Comparison of ENCODE assay signal across 8 mouse cellular contexts in genomic region chr7:128779305-128779704, GRCm38 (mm10). TPM values are rescaled to one million over a fixed set of nuclear protein-coding genes. Genes with fewer than 3 reads are reported as not detected.
A peak's percentile ranks its signal among the peaks of the same experiment; 100 is the strongest.
DNase-seq lines count a peak whose midpoint lies in the region; TF ChIP-seq lines count a peak whose summit lies in the region.

No protein-coding gene starts in this region.

- no peaks in the 10 kb centered on the region for H3K4me1 ChIP-seq in bone marrow, adult 2 months (ENCODE audit: control insufficient read depth, insufficient read depth, low read length)
- H3K4me1 ChIP-seq in embryonic fibroblast, embryonic 13.5 days (ENCODE audit: control insufficient read depth, insufficient read depth, low read length): no peaks in the 10 kb centered on the region
- no peaks in the 10 kb centered on the region for H3K4me1 ChIP-seq in limb, embryonic 10.5 days

- no peak for TF ChIP-seq POLR2A in bone marrow, adult 2 months (IDR thresholded peaks at IDR 0.05; ENCODE audit: borderline replicate concordance, control insufficient read depth, low read depth, low read length)
- TF ChIP-seq POLR2A in embryonic fibroblast, embryonic 13.5 days (IDR thresholded peaks at IDR 0.05; ENCODE audit: low read depth, low read length): no peak

- no peak overlapping the region for H3K27ac ChIP-seq in bone marrow, adult 2 months (ENCODE audit: control insufficient read depth, insufficient read depth, low read depth, low read length, poor library complexity)
- no peak overlapping the region for H3K27ac ChIP-seq in embryonic fibroblast, embryonic 13.5 days (ENCODE audit: insufficient read depth, low read length)
- H3K27ac ChIP-seq in limb, embryonic 10.5 days: no peak overlapping the region

- no peaks in the 10 kb centered on the region for H3K9me3 ChIP-seq in limb, embryonic 10.5 days (replicated peaks)

- H3K27me3 ChIP-seq in limb, embryonic 10.5 days (ENCODE audit: low read depth, poor library complexity, severe bottlenecking): no peaks in the 10 kb centered on the region

- 52% methylated on average over 6 of the region's 6 CpGs for WGBS in bone marrow, adult 2 months
- WGBS in limb, embryonic 10.5 days: 60% methylated on average over 6 of the region's 6 CpGs

- DNase-seq in urinary bladder, postnatal 14 days (ENCODE audit: low spot score): peak; percentile 34
- DNase-seq in urinary bladder, postnatal 4 days (ENCODE audit: low spot score in 2 of 2): no peak
- peak; percentile 63 for DNase-seq in induced T-regulatory cell, adult 2 months (ENCODE audit: low read depth)
- peak; percentile 59 for DNase-seq in limb, embryonic 10.5 days (ENCODE audit: low spot score)
- DNase-seq in naive thymus-derived CD4-positive, alpha-beta T cell, adult 2 months (ENCODE audit: low read depth): peak; percentile 54
- no peak for DNase-seq in yolk sac, embryonic 10.5 days (ENCODE audit: low spot score)

- peaks cover 98% of the 10 kb centered on the region for H3K36me3 ChIP-seq in limb, embryonic 10.5 days

- peak; percentile 71 for TF ChIP-seq CTCF in bone marrow, adult 2 months (IDR thresholded peaks at IDR 0.05; ENCODE audit: control insufficient read depth, insufficient read depth, low read length)
- peak; percentile 86 for TF ChIP-seq CTCF in embryonic fibroblast, embryonic 13.5 days (IDR thresholded peaks at IDR 0.05; ENCODE audit: borderline replicate concordance, insufficient read depth, low read length)

- no peak overlapping the region for H3K4me3 ChIP-seq in bone marrow, adult 2 months (replicated peaks; ENCODE audit: control insufficient read depth, low read depth, low read length)
- H3K4me3 ChIP-seq in embryonic fibroblast, embryonic 13.5 days (ENCODE audit: insufficient read depth, low read length): no peak overlapping the region
- no peak overlapping the region for H3K4me3 ChIP-seq in limb, embryonic 10.5 days

RNA-seq across cellular contexts. Expression of gene Sec23ip, which starts 34.6 kb away (rescaled TPM):
- polyA plus RNA-seq in bone marrow, adult 2 months (2011; ENCODE audit: insufficient read depth, insufficient read length, low replicate concordance, missing spikeins): 12.1 and 12.6 TPM in 2 replicates
- polyA plus RNA-seq in embryonic fibroblast, embryonic 13.5 days (2011; ENCODE audit: insufficient read length, low read depth, missing spikeins): 58.0 and 64.1 TPM in 2 replicates
- polyA plus RNA-seq in limb, embryonic 10.5 days (2016; fragmentation: Nextera tagmentation; extraction: Ambion mirVana): 37.1 and 39.1 TPM in 2 replicates

RNA-seq across cellular contexts. Expression of gene Mcmbp, which starts 39.0 kb away (rescaled TPM):
- 20.7 and 21.2 TPM in 2 replicates for polyA plus RNA-seq in bone marrow, adult 2 months (2011; ENCODE audit: insufficient read depth, insufficient read length, low replicate concordance, missing spikeins)
- polyA plus RNA-seq in embryonic fibroblast, embryonic 13.5 days (2011; ENCODE audit: insufficient read length, low read depth, missing spikeins): 39.8 and 44.0 TPM in 2 replicates
- 76.7 and 78.1 TPM in 2 replicates for polyA plus RNA-seq in limb, embryonic 10.5 days (2016; fragmentation: Nextera tagmentation; extraction: Ambion mirVana)

Comparison
In these comparisons a context has a peak if more than half of its experiments do, and no peak if none do; other contexts are left out.
1. DNase-seq: peak in urinary bladder, postnatal 14 days (single experiment), induced T-regulatory cell, adult 2 months (single experiment), limb, embryonic 10.5 days (single experiment) and naive thymus-derived CD4-positive, alpha-beta T cell, adult 2 months (single experiment); none in urinary bladder, postnatal 4 days (0 of 2) and yolk sac, embryonic 10.5 days (single experiment).